Mouse (Mus musculus) small intestine, adult 2 months (tissue): ENCODE measurements at regions not wholly inside any gene's neighbourhood (a gene's known extent, or its start where the extent isn't known, plus 50 kb on each side); places are given as distances from the start of the nearest gene placed in this dataset.

ENCODE experiments used
- H3K27ac ChIP-seq: fragments of 200-500 bp; 2 replicates; pipeline ENCODE4 v1.5.1; 2012; ENCODE audit warnings: low read depth, low read length, control low read depth, inconsistent platforms; ENCODE audit not compliant: insufficient read depth
- H3K27me3 ChIP-seq: fragments of 200-500 bp; 2 replicates; pipeline ENCODE4 v1.6.1; 2012; ENCODE audit warnings: mild to moderate bottlenecking, moderate library complexity, low read length, inconsistent platforms; ENCODE audit not compliant: control insufficient read depth, insufficient read depth
- H3K36me3 ChIP-seq: fragments of 200-500 bp; 2 replicates; pipeline ENCODE4 v1.6.1; 2012; ENCODE audit warnings: mild to moderate bottlenecking, low read length, control low read depth, inconsistent platforms; ENCODE audit not compliant: control insufficient read depth, insufficient read depth
- H3K4me1 ChIP-seq: fragments of 200-500 bp; 2 replicates; pipeline ENCODE4 v1.6.1; 2012; ENCODE audit warnings: low read length, inconsistent platforms, mixed read lengths; ENCODE audit not compliant: control insufficient read depth, insufficient read depth, insufficient read length
- H3K4me3 ChIP-seq: fragments of 200-500 bp; 2 replicates; pipeline ENCODE4 v1.5.1; 2012; ENCODE audit warnings: low read depth, mild to moderate bottlenecking, control low read depth, inconsistent platforms, low read length, moderate library complexity
- CTCF ChIP-seq: fragments of 200-500 bp; IDR thresholded peaks from 2 replicates; pipeline ENCODE4 v1.5.1; 2012; ENCODE audit warnings: low read depth, mild to moderate bottlenecking, control low read depth, inconsistent platforms, low read length, moderate library complexity, mixed read lengths; ENCODE audit not compliant: insufficient replicate concordance, insufficient read length; ENCODE audit errors: extremely low read depth
- POLR2A ChIP-seq: fragments of 200-500 bp; IDR thresholded peaks from 2 replicates; pipeline ENCODE4 v1.6.1; 2012; ENCODE audit warnings: low read depth, mild to moderate bottlenecking, control low read depth, inconsistent platforms, low read length, moderate library complexity
- WGBS: fragments of 180-500 bp; shearing (Covaris S2); methylation state at CpG from one replicate; pipeline ENCODE4 v1.1.7; 2018; 5-methylcytosine and 5-hydroxymethylcytosine counted together

- 63% methylated on average over 7 of the region's 7 CpGs for WGBS
- no peak overlapping the region for H3K27ac ChIP-seq
- TF ChIP-seq CTCF, result no peak
- no peak for TF ChIP-seq POLR2A
- H3K4me1 ChIP-seq, result no peaks in the 10 kb centered on the region
- H3K27me3 ChIP-seq, result no peaks in the 10 kb centered on the region
- H3K4me3 ChIP-seq, result no peak overlapping the region
- H3K36me3 ChIP-seq, result no peaks in the 10 kb centered on the region
These were observed 90.3 kb downstream of the Pttg1 start for GRCm38 (mm10) chr11:43335668-43336265.

GRCm38 (mm10) chr11:43333547-43333946, 92.5 kb downstream of the Pttg1 start:
- WGBS, result 56% methylated on average over 4 of the region's 4 CpGs
- TF ChIP-seq CTCF, result no peak
- no peak for TF ChIP-seq POLR2A
- Histone ChIP-seq H3K36me3 (no peaks in the 10 kb centered on the region), H3K4me3 (no peak overlapping the region), H3K4me1 (no peaks in the 10 kb centered on the region), H3K27me3 (no peaks in the 10 kb centered on the region), H3K27ac (no peak overlapping the region)

GRCm38 (mm10) chr11:43313996-43314395, 112.1 kb downstream of the Pttg1 start:
- Histone ChIP-seq H3K27ac (no peak overlapping the region), H3K4me1 (no peaks in the 10 kb centered on the region), H3K27me3 (no peaks in the 10 kb centered on the region), H3K36me3 (no peaks in the 10 kb centered on the region), H3K4me3 (no peak overlapping the region)
- 83% methylated on average over 4 of the region's 4 CpGs for WGBS
- TF ChIP-seq POLR2A, result no peak
